Mouse (Mus musculus) urinary bladder, postnatal 14 days (tissue): ENCODE measurements around the gene Ptprn2.
A peak's percentile ranks its signal among the peaks of the same experiment; 100 is the strongest.

Source experiments
- DNase-seq: peaks from one replicate; pipeline ENCODE4 v3.0.0; 2021; ENCODE audit warnings: low spot score

Ptprn2 gene

DNA sequence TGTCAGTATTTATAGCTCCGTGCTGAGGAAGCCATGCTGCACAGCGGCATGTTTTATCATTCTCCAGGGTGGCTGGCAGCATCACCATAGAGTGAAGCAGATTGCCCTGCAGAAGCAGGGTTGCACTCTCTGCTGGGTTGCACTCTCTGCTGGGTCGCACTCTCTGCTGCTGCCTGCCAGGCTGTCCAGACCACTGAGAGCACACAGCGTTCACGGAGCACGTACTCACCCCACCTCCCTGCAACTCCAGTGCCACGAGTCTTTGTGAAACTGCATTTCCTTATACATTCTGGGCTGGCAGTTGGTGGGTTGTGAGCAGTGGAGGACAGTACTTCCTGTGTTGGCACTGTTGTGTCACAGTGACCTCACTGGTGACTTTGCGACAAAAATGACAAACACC lies 108.9 kb downstream of the Ptprn2 start:
- no peak for DNase-seq

DNA sequence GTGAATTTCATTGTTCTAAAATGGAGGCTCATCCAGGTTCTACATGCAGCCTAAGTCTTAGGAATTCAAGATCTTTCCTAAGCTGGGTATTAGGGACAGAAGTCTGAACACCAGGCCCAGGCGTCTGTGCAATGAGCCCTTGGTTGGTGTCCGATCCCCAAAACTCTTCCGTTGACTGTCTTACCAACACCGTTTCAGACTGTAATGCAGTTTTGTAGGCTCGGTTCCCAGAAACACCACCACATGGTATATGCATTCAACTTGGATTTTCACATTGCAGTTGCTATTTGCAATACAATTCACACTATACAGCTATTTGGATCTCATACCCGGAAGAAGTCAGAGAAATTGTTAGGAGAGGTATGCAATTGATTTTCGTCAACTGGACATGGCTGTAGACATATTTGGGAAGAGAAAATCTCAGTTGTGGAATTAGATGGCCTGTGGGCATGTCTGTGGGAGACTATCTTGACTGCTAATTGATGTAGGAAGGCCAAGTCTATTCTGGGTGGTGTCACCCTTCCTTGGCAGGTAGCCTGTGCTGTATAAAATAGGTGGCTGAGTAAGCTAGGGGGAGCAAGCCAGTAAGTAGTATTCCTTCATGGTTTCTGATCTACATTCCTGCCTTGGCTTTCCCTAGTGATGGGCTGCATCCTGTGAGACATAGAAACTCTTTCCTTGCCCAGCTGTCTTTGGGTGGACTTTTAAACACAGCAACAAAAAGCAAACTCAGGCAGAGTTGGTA lies 109.5 kb downstream of the Ptprn2 start:
- no peak for DNase-seq

DNA sequence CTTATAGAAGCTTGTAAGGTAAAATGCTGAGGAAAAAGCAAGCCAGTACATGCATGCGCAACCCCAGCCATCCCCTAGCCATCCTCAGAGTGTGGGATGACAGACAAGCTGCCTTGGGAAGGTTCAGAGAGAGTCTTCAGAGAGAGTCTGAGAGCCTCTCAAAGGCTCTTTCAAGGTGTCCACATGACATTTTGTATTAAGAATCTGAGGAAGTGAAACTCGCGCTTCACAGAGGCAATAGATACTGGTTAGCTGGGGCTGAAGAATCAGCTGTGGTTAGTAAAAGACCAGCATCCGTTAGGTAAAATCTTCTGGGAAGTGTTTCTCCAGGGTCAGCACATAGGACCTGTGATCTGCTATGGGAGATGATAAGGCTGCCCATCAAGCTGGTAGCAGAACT lies 110.2 kb downstream of the Ptprn2 start:
- no peak for DNase-seq

GRCm38 (mm10) chr12:116596993-116597392 lies 111.5 kb downstream of the Ptprn2 start:
- DNase-seq = no peak

- DNase-seq = no peak
These were observed 112.2 kb downstream of the Ptprn2 start for GRCm38 (mm10) chr12:116597670-116598069.

DNA sequence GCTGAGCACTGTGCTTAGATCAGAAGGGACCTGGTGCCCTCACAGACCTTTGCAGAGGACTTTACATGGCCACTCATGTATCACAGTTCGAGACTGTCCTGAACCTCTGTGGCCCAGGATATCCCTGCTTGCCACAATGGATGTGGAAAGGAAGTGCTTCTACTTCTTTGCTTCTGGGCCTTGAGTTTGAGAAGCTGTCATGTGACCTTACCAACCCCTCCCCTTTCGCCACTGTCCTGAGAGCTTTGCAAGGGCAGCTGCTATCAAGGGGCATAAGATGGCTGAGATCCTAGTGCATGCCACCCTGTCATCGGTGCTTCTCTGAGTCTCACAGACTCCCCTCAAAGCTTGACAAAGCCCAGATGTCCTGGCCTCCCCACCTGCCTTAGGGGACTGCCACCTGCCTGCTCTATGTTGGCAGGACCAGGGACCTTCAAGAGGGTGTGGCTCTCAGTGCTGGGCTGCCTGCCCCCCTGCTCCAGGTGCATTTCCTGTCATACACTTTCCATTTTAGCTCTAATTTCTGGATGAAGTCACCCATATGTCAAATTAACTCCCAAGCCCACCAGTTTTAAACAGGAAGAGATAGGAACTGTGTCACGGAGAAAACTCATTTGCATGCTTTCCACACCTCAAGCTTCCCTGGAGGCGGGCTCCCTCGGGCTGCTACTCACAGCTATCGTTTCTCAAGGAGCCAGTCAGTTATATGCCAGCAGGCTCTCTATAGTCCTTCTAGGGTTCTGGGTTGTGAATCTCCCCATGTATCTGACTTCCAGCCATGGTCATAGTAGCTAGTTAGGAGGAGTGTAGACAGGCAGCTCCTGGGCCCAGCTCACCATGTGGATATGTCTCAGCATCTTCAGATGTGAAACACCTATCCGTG lies 112.8 kb downstream of the Ptprn2 start:
- DNase-seq = no peak

- DNase-seq = no peak
These were observed 114.0 kb downstream of the Ptprn2 start for GRCm38 (mm10) chr12:116599537-116599936.

- no peak for DNase-seq
These were observed 114.5 kb downstream of the Ptprn2 start for GRCm38 (mm10) chr12:116600054-116600453.

DNA sequence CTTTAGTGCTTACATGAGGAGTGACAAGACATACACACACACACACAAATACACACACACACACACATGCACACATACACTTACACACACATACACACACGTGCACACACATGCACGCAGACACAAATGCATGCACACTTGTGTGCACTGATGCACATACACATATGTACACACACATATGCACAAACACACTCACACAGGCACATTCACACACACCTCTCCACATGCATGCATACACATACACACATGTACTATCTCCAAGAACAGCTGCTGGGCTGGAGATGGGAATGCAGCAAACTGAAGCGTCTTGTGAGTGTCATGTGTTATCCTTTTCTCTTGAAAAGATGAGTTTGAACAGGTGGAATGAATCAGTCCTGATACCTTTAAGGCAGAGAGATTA lies 115.9 kb downstream of the Ptprn2 start:
- DNase-seq = no peak

DNA sequence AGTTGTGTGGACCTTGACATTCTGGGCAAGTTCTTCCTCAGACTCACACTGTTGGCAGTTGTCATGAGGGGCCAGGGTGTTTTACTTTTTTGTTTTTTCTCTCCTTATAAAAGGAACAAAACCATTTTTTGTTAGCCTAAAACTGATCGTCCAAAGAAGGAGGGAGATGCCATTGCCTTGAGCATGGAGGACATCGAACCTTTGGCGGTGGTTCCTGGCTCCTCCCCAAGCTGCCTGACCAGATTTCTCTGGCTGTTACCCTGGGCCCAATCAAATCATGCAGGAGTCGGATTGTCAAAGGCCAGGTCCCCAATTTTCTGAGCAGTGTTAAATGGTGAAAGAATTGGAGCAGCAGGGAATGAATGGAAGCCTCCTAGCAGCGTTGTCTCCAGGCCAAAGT lies 116.4 kb downstream of the Ptprn2 start:
- no peak for DNase-seq

- DNase-seq = no peak
These were observed 123.1 kb downstream of the Ptprn2 start for GRCm38 (mm10) chr12:116608598-116608997.

- DNase-seq = peak; percentile 74
These were observed 134.3 kb downstream of the Ptprn2 start for GRCm38 (mm10) chr12:116619868-116620267.

GRCm38 (mm10) chr12:116620299-116620698 lies 134.8 kb downstream of the Ptprn2 start:
- no peak for DNase-seq

DNA sequence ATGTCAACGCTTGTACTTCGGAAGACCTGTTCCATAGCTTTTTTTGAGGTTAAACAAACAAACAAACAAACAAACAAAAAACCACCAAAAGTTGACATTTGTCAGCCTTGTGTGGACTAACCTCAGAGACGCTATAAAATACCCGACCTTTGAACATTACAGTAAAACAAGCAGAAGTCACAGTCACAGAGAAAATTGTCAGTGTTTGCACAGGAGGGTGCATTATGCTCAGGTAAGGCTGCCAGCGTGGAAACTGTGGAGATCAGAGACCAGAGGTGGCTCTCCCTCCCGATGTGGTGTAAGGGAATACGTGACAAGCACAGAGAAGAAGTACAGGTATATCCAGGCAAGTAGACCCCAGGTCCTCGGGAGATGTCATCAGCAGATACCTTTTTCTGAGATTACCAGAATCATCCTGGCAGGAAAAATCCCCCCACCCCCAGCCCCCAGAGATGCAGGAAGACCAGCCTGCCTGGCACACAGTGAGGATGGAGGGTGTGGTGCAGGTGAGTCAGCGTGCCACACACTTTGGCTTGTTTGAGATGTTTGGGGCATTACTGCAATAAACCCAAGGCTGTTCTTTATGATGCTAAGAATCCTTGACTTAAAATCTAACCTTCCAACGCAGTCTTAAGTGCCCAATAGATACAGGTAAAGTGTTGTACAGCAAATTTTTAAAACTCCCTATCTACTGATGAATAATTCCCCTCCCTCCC lies 136.0 kb downstream of the Ptprn2 start:
- no peak for DNase-seq

DNA sequence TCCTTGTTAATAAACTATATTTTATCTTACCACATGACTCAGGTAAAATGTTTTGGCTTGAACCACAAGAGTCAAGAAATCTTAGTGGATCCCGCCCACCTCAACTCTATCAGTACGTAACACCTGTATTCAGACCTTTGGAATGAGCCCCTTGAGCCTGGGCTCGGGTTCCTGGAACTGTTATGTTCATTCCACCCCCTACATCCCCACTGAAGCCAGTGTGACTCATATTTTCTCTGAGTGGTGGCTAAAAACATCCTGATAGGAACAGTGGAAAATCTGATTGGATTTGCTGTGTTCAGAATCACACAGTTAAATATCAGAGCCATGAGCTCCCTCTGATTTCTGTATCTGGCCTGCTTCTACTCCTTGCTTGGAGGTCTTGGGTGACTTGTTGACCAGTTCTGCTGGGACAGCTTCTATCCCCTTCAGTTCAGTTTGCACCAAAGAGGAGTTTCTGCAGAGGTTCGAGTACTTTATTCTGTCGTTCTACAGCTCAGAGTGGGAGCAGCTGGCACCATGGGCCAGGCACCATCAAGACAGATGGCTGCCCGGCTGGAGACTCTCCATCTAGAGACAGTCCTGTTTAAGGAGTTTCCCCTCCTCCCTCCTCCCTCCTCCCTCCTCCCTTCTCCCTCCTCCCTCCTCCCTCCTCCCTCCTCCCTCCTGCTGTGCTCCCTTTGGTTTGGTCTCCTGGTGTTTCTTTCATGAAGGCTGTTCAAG lies 137.3 kb downstream of the Ptprn2 start:
- no peak for DNase-seq

DNA sequence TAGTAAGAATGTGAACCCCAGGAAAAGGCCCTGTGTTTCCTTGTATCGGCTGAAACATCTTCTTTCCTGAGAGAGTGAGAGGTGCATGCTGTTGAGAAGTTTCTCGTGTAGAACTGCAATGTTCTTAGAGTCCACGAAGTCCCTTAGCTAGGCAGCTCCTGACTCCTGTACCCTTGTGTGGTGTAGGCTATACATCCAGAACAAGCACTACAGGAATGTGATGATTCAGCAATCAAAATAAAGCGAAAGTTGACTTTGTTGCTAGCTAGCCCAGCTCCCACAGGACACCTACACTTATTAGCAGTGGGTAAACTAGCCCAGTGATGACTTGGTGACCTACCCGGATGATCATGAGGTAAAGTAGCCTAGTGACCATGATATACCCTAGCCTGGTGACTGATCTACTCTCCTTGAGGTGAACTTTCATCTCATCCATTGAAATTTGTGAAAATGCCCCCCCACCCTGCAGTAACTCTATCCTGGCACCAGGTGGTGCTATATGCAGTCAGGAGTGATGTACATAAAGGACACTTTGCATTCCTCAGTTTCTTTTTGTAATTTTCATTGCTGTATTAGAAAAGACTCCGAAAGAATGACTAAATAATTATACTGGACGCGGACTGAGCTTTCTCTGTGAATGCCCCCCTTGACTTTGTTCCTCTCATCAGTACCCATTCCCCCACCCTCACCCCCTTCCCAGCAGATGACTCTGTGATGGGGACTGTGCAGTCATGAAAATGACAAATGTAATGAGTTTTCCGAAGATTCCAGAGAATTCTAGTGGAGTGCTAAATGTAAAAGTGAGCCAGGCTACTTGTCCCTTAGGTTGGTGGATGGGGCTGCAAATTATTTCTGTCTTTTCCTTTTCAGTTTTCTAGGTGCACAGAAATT lies 140.1 kb downstream of the Ptprn2 start:
- peak; percentile 12 for DNase-seq

GRCm38 (mm10) chr12:116628992-116629391 lies 143.5 kb downstream of the Ptprn2 start:
- DNase-seq = no peak

DNA sequence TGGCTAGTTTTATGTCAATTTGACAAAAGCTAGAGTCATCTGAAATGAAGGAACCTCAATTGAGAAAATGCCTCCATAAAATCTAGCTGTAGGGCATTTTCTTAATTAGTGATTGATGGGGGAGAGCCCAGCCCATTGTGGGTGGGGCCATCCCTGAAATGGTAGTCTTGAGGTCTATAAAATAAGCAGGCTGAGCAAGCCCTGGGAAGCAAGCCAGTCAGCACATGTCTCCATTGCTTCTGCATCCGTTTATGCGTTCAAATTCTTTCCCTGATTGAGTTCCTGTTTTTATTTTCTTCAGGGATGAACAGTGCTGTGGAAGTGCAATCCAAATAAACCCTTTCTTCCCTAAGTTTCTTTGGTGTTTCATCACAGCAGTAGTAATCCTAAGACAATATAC lies 152.0 kb downstream of the Ptprn2 start:
- no peak for DNase-seq

- no peak for DNase-seq
These were observed 155.4 kb downstream of the Ptprn2 start for GRCm38 (mm10) chr12:116640871-116641270.

GRCm38 (mm10) chr12:116641339-116642190 lies 156.0 kb downstream of the Ptprn2 start:
- DNase-seq = no peak
